Mouse (Mus musculus) forebrain, postnatal 0 days (tissue): ENCODE measurements around the gene Jhy. TPM values are rescaled to one million over a fixed set of nuclear protein-coding genes. Genes with fewer than 3 reads are reported as not detected.
A peak's percentile ranks its signal among the peaks of the same experiment; 100 is the strongest.

Source experiments
- ATAC-seq: fragments of 200-750 bp; cut with Nextera tagmentation; 2 replicates; pipeline ENCODE4 v1.8.0; 2017; ENCODE audit warnings: mild to moderate bottlenecking, moderate library complexity
- DNase-seq: peaks from one replicate; pipeline ENCODE4 v3.0.0-alpha.2; 2015
- H3K27ac ChIP-seq: fragments of 300-500 bp; sonication (generic); 2 replicates; pipeline ENCODE4 v1.5.1; 2014; ENCODE audit warnings: low read depth, mild to moderate bottlenecking, antibody characterized with exemption, low read length, moderate library complexity, mixed read lengths
- H3K27me3 ChIP-seq: fragments of 300-500 bp; sonication (generic); 2 replicates; pipeline ENCODE4 v1.6.1; 2014; ENCODE audit warnings: mild to moderate bottlenecking, low read length, mixed read lengths; ENCODE audit not compliant: insufficient read depth
- H3K36me3 ChIP-seq: fragments of 300-500 bp; sonication (generic); 2 replicates; pipeline ENCODE4 v1.6.1; 2014; ENCODE audit warnings: mild to moderate bottlenecking, moderate library complexity; ENCODE audit not compliant: insufficient read depth
- H3K4me1 ChIP-seq: fragments of 300-500 bp; sonication (generic); 2 replicates; pipeline ENCODE4 v1.6.1; 2014; ENCODE audit warnings: antibody characterized with exemption; ENCODE audit not compliant: insufficient read depth
- H3K4me2 ChIP-seq: fragments of 300-500 bp; sonication (generic); 2 replicates; pipeline ENCODE4 v1.6.1; 2014; ENCODE audit warnings: low read depth, mild to moderate bottlenecking, moderate library complexity
- H3K4me3 ChIP-seq: fragments of 300-500 bp; sonication (generic); 2 replicates; pipeline ENCODE4 v1.5.1; 2014; ENCODE audit warnings: low read depth, low read length, mixed read lengths
- H3K9ac ChIP-seq: fragments of 300-500 bp; sonication (generic); 2 replicates; pipeline ENCODE4 v1.6.1; 2014; ENCODE audit warnings: mild to moderate bottlenecking
- H3K9me3 ChIP-seq: fragments of 300-500 bp; sonication (generic); 2 replicates; pipeline ENCODE4 v1.6.1; 2016; ENCODE audit warnings: low read length
- CTCF ChIP-seq: sonication (generic); IDR thresholded peaks from 2 replicates; pipeline ENCODE4 v1.5.1; 2016; ENCODE audit warnings: antibody characterized with exemption, control low read depth, low read depth
- WGBS: fragments of 180-500 bp; shearing (Covaris S2); extraction: QIAGEN DNeasy Blood & Tissue Kit; methylation state at CpG from one replicate; pipeline ENCODE4 v1.1.7; 2014; 5-methylcytosine and 5-hydroxymethylcytosine counted together
- polyA plus RNA-seq: library from polyadenylated mRNA; unstranded; fragments of >200 nt; fragmentation: Nextera tagmentation; extraction: Ambion mirVana; gene quantifications from 2 replicates; pipeline ENCODE4 v1.2.1, GENCODE M21; 2015
- total RNA-seq: library from RNA; depleted of rRNA; stranded (reverse); fragments of >200 nt; gene quantifications from 2 replicates; pipeline ENCODE4 v1.2.3, GENCODE M21; 2014; rRNA removed

Jhy gene
- total and polyA plus RNA-seq, 2 experiments from 2014 or later, result 1.0 to 1.1 TPM

- 2% methylated on average over 9 of the region's 9 CpGs for WGBS
- DNase-seq (no peak), ATAC-seq (no peak)
- no peaks in the 10 kb centered on the region for H3K36me3 ChIP-seq
- TF ChIP-seq CTCF, result no peak
- no peaks in the 10 kb centered on the region for H3K9me3 ChIP-seq
- no peaks in the 10 kb centered on the region for H3K4me1 ChIP-seq
- H3K9ac ChIP-seq, result no peak overlapping the region
- H3K4me2 ChIP-seq, result peak overlapping the region; percentile 67
- H3K27ac ChIP-seq, result no peak overlapping the region
- peak overlapping the region; percentile 42 for H3K4me3 ChIP-seq
- peaks cover 42% of the 10 kb centered on the region for H3K27me3 ChIP-seq
Measured at GRCm38 (mm10) chr9:40859196-40859595, 104.7 kb downstream of the Jhy start.

GRCm38 (mm10) chr9:40858461-40859160 is 105.3 kb downstream of the Jhy start:
- peak overlapping the region; percentile 67 for H3K4me2 ChIP-seq
- H3K9me3 ChIP-seq, result no peaks in the 10 kb centered on the region
- H3K4me3 ChIP-seq, result peak overlapping the region; percentile 42
- peak; percentile 71 for DNase-seq
- H3K27me3 ChIP-seq, result peaks cover 45% of the 10 kb centered on the region
- H3K36me3 ChIP-seq, result no peaks in the 10 kb centered on the region
- WGBS, result 3% methylated on average over 21 of the region's 21 CpGs
- peak; percentile 34; the same call in 1 of the 2 replicates for ATAC-seq
- TF ChIP-seq CTCF, result no peak
- no peak overlapping the region for H3K27ac ChIP-seq
- peak overlapping the region; percentile 19; the same call in 1 of the 2 replicates for H3K9ac ChIP-seq
- no peaks in the 10 kb centered on the region for H3K4me1 ChIP-seq

- H3K9ac ChIP-seq, result no peak overlapping the region
- H3K27me3 ChIP-seq, result peaks cover 20% of the 10 kb centered on the region
- H3K4me2 ChIP-seq, result no peak overlapping the region
- ATAC-seq, result no peak
- H3K9me3 ChIP-seq, result no peaks in the 10 kb centered on the region
- WGBS, result 29% methylated on average over 2 of the region's 2 CpGs
- H3K4me1 ChIP-seq, result no peaks in the 10 kb centered on the region
- DNase-seq, result no peak
- H3K4me3 ChIP-seq, result no peak overlapping the region
- no peaks in the 10 kb centered on the region for H3K36me3 ChIP-seq
- H3K27ac ChIP-seq, result no peak overlapping the region
- TF ChIP-seq CTCF, result no peak
Measured at GRCm38 (mm10) chr9:40851515-40851914, 112.4 kb downstream of the Jhy start.

Other genes with a start within 250 kb of the Jhy start
- gene Hspa8, start 163.1 kb downstream of the Jhy start, total RNA-seq, result 3,364 and 4,241 TPM in 2 replicates
- gene Hspa8, start 163.1 kb downstream of the Jhy start, polyA plus RNA-seq, result 2,287 and 2,372 TPM in 2 replicates
- 1.2 and 1.3 TPM in 2 replicates for gene Bsx, start 90.0 kb downstream of the Jhy start, total RNA-seq
- 0.40 and 1.0 TPM in 2 replicates for gene Bsx, start 90.0 kb downstream of the Jhy start, polyA plus RNA-seq
- 0.10 and 0.54 TPM in 2 replicates for gene Crtam, start 40.5 kb upstream of the Jhy start, total RNA-seq
- gene Crtam, start 40.5 kb upstream of the Jhy start, polyA plus RNA-seq, result 0.11 and 0.14 TPM in 2 replicates
- gene Ubash3b, start 197.6 kb upstream of the Jhy start, total RNA-seq, result 17.8 and 23.8 TPM in 2 replicates
- 17.1 and 25.4 TPM in 2 replicates for gene Ubash3b, start 197.6 kb upstream of the Jhy start, polyA plus RNA-seq